In genomic region chr2:32216506-32216905, GRCm38 (mm10) we compare ENCODE assay signal across 12 mouse cellular contexts.
"Had no signal": no experiment of that assay in that cellular context is flagged by ENCODE, and none has a peak within 500 bp of the region (broad histone marks: within the 10 kb centered on the region; RNA-seq: fewer than 3 reads in every experiment).

No protein-coding gene starts in this region.

- DNase-seq: liver, postnatal 0 days; lung, adult 2 months; lung, postnatal 14 days; lung, postnatal 36 days; retina, postnatal 1 day; right cerebral cortex, adult 18-20 months; right cerebral cortex, postnatal 25 days; right cerebral cortex, postnatal 4 days; spleen, adult 18-20 months; thymus, adult 18-20 months; thymus, postnatal 14 days; thymus, postnatal 36 days had no signal
